8 mouse cellular contexts compared by ENCODE assay signal in the genomic region with DNA sequence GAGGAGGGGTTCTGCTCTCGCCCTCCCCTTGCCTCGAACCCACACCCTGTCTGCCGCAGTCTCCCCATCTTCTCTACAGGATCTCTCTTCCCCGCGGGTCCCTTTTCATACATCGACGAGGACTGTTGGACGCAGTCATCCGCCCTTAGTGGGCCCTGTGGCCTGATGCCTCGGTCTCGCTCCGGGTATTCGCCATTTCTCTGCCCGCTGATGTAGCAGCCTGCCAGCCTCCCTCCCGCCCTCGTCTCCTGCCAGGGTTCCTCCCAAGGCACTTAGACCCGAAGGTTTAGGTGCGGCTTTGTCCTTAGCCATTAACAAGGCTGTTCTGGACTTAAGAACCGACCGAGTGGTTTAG. TPM values are rescaled to one million over a fixed set of nuclear protein-coding genes. Genes with fewer than 3 reads are reported as not detected.
DNase-seq lines count a peak whose midpoint lies in the region; ATAC-seq and TF ChIP-seq lines count a peak whose summit lies in the region.

No protein-coding gene starts in this region.

- no peaks in the 10 kb centered on the region for H3K9me3 ChIP-seq in hindbrain, embryonic 14.5 days (ENCODE audit: control insufficient read depth, low read length)
- no peaks in the 10 kb centered on the region for H3K9me3 ChIP-seq in midbrain, postnatal 0 days (ENCODE audit: low read length)

- no peak for ATAC-seq in hindbrain, embryonic 14.5 days (ENCODE audit: low FRiP score)
- no peak for ATAC-seq in midbrain, postnatal 0 days (ENCODE audit: low FRiP score)

- no peak for TF ChIP-seq CTCF in left cerebral cortex, adult 2 months (IDR thresholded peaks at IDR 0.05)
- no peak for TF ChIP-seq CTCF in midbrain, postnatal 0 days (IDR thresholded peaks at IDR 0.05)

- peak overlapping the region; percentile 79 for H3K4me2 ChIP-seq in hindbrain, embryonic 14.5 days (replicated peaks)
- H3K4me2 ChIP-seq in midbrain, postnatal 0 days (ENCODE audit: low read depth, low read length, poor library complexity, severe bottlenecking), result peak overlapping the region; percentile 67

- no peaks in the 10 kb centered on the region for H3K36me3 ChIP-seq in hindbrain, embryonic 14.5 days (replicated peaks; ENCODE audit: control insufficient read depth, insufficient read depth)
- no peaks in the 10 kb centered on the region for H3K36me3 ChIP-seq in midbrain, postnatal 0 days (ENCODE audit: insufficient read depth, low read length)

- H3K27me3 ChIP-seq in hindbrain, embryonic 14.5 days (ENCODE audit: control insufficient read depth, insufficient read depth, low read length), result peaks cover 41% of the 10 kb centered on the region
- no peaks in the 10 kb centered on the region; the same call in 1 of the 2 replicates for H3K27me3 ChIP-seq in midbrain, postnatal 0 days (ENCODE audit: insufficient read depth, low read length)

- peak overlapping the region; percentile 66 for H3K9ac ChIP-seq in hindbrain, embryonic 14.5 days
- peak overlapping the region; percentile 75 for H3K9ac ChIP-seq in midbrain, postnatal 0 days (replicated peaks; ENCODE audit: low read length, poor library complexity, severe bottlenecking)

- under 1% methylated on average over 19 of the region's 20 CpGs for WGBS in hindbrain, embryonic 14.5 days
- WGBS in midbrain, postnatal 0 days, result 2% methylated on average over 20 of the region's 20 CpGs

- intact Hi-C loops in left cerebral cortex, adult 2 months (cut with DNase I), result loop anchor here (5.0 to 10.0 kb wide), 3 partner anchors 415 to 588 kb away; no protein-coding TSS in a partner anchor

- H3K27ac ChIP-seq in left cerebral cortex, adult 2 months, result peak overlapping the region; percentile 97
- peak overlapping the region; percentile 97 for H3K27ac ChIP-seq in hindbrain, embryonic 14.5 days
- peak overlapping the region; percentile 98 for H3K27ac ChIP-seq in midbrain, postnatal 0 days (ENCODE audit: low read depth, low read length)

- peak in 1 of 2 experiments; percentile 38 for DNase-seq in left cerebral cortex, adult 2 months (ENCODE audit: extremely low spot score in 1 of 2, low spot score in 2 of 2)
- no peak for DNase-seq in left cerebral cortex, adult 8-10 months (ENCODE audit: low spot score in 2 of 2)
- peak; percentile 73 to 74 for DNase-seq in cerebellum, postnatal 14 days
- DNase-seq in hindbrain, embryonic 14.5 days (ENCODE audit: low spot score), result no peak
- no peak for DNase-seq in midbrain, postnatal 0 days (ENCODE audit: low spot score)
- DNase-seq in urinary bladder, postnatal 4 days (ENCODE audit: low spot score in 2 of 2), result no peak
- no peak for DNase-seq in left cerebral cortex, adult 18-20 months (ENCODE audit: low spot score in 2 of 2)
- DNase-seq in adrenal gland, adult 18-20 months (ENCODE audit: low spot score in 2 of 2), result no peak

- peak overlapping the region; percentile 54 for H3K4me3 ChIP-seq in left cerebral cortex, adult 2 months
- peak overlapping the region; percentile 34 for H3K4me3 ChIP-seq in hindbrain, embryonic 14.5 days (replicated peaks; ENCODE audit: low read length)
- peak overlapping the region; percentile 34 for H3K4me3 ChIP-seq in midbrain, postnatal 0 days (ENCODE audit: low read depth, low read length)

- peaks cover 54% of the 10 kb centered on the region for H3K4me1 ChIP-seq in hindbrain, embryonic 14.5 days (replicated peaks; ENCODE audit: control insufficient read depth, insufficient read depth, low read length)
- peaks cover 27% of the 10 kb centered on the region for H3K4me1 ChIP-seq in midbrain, postnatal 0 days (ENCODE audit: insufficient read depth, low read length)

RNA-seq across cellular contexts. Expression of a gene that starts 25.3 kb away (rescaled TPM):
- 10 to 100 TPM; 79.8 to 85.7 TPM for total RNA-seq in left cerebral cortex, adult 2 months (2021)
- total RNA-seq in left cerebral cortex, adult 8-10 months (2022), result 10 to 100 TPM; 74.9 to 85.2 (median 82.2) TPM
- polyA plus RNA-seq in hindbrain, embryonic 14.5 days (2014; fragmentation: Nextera tagmentation; extraction: Ambion mirVana), result 32.2 and 33.1 TPM in 2 replicates
- 34.4 and 34.7 TPM in 2 replicates for total RNA-seq in midbrain, postnatal 0 days (2014; rRNA removed)
- 27.1 and 27.2 TPM in 2 replicates for polyA plus RNA-seq in midbrain, postnatal 0 days (2015; fragmentation: Nextera tagmentation; extraction: Ambion mirVana)
- 10 to 100 TPM; 75.1 to 75.6 TPM for total RNA-seq in left cerebral cortex, adult 18-20 months (2021)
- total RNA-seq in adrenal gland, adult 18-20 months (2021), result 100 to 1,000 TPM in 1 of 2 experiments, 10 to 100 TPM in 1; 95.4 to 106 TPM

Comparison
In these comparisons a context has a peak if more than half of its experiments do, and no peak if none do; other contexts are left out.
1. DNase-seq: peak in cerebellum, postnatal 14 days (2 of 2); none in left cerebral cortex, adult 8-10 months (0 of 2), hindbrain, embryonic 14.5 days (single experiment), midbrain, postnatal 0 days (single experiment), urinary bladder, postnatal 4 days (0 of 2), left cerebral cortex, adult 18-20 months (0 of 2) and adrenal gland, adult 18-20 months (0 of 2).
2. Peak in every context shown above with its lines, with median percentiles within 50 percentile points of each other: H3K27ac ChIP-seq and H3K4me3 ChIP-seq.